Mouse (Mus musculus) frontal cortex, postnatal 36 days (tissue): ENCODE data around the gene Ddx10.
"Not testable (repeated sequence)": the region's sequence is repeated elsewhere in the genome, so short reads cannot be mapped to it uniquely, and the experiment has no call there.

Source experiments
- DNase-seq, 2 experiments: peaks; one replicate each; pipeline ENCODE4 v3.0.0; 2022; ENCODE audit warnings: low spot score in 2 of 2

Ddx10 gene

DNA sequence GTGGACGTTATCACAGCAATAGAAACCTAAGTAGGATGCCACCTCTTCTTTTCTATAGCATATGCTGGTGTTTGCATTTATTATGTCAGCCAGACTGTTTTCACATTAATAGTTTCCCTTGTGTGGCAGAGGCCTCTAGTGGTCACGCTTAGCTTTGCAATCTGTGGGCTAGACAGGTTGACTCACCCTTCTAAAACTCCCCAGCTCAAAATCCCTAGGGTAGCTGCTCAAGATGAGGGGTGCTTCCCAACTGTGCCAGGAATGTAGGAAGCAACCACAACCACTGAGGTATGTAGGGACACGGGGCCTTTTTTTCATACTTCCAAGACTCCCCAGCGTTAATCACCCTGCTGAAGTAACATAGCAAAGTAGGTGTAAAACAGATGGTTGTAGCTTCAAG, 103.6 kb downstream of the Ddx10 start:
- DNase-seq, result peak; percentile 36 to 55

DNA sequence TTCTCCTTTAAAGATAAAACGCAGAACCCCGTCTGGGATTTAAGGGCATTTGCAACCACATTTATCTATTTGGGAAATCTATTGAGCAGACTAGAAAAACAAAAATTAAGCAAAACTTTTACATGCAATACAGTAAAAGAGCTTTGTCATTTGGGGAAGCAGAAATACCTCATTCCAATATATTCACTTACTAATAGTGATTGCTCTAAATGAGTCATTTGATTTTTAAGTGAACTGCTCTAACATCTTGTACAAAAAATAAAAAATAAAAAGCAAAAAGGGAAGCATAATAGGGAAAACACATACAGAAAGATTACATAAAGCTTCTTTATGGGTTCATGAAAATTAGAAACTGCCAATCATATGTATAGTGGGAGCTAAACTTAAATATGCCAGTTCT, 104.3 kb downstream of the Ddx10 start:
- DNase-seq, result no peak

DNA sequence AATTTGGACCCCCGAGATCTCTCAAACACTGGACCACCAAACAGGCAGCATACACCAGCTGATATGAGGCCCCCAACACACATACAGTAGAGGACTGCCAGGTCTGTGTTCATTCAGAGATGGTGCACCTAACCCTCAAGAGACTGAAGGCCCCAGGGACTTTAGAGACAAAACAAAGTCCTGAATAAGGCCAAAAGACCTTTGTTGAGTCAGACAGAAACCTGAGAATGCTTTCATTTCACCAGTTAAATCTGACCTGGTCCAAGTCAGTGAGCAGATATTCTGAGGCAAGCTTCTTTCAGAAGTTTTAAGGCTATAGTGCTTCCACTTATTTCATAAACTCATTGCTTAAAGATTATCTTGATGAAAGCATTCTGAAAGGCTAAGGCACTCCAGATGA, 105.4 kb downstream of the Ddx10 start:
- DNase-seq, result not testable (repeated sequence)

DNA sequence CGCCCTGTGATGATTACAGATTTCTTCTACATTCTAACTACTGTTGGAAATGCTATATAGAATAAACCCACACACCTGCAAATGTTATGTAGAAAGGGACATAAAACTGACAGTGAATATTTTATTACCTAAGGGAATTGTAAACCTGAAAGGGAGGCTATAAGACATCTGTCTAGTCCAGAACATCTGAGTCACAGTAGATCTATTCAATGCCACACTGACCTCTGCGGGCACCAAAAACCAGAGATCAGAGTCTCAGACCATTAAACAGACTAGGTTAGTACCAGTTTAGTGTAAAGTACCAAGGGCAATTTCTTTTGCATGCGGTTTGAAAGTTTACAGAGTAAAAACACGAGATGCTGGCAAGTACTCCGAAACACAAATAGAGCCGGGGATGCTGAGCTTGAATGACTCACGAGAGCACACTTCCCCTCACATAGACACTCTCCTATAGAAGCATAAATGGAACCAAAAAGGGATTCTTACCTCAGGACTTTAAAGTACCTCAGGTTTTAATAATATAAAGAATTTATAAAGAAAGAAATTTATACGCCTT, 107.2 kb downstream of the Ddx10 start:
- DNase-seq, result no peak

DNA sequence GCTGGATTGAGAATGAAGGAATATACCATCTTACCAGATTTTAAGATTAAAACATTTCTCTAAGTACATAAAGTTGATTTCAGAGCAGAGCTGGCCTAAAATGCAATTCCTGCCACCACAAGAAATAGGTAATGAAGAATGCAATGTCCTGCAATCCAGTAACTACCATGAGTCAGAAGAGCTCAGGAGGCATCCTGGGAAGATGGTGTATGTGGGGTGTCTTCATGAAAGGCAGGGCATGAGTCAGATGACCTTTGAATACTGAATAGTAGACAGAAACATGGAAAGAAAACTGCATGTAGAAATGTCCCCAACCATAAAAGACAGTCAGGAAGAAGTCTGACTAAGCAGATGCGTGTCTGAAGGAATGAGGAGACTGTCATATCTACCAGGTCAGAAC, 115.0 kb downstream of the Ddx10 start:
- no peak for DNase-seq

DNA sequence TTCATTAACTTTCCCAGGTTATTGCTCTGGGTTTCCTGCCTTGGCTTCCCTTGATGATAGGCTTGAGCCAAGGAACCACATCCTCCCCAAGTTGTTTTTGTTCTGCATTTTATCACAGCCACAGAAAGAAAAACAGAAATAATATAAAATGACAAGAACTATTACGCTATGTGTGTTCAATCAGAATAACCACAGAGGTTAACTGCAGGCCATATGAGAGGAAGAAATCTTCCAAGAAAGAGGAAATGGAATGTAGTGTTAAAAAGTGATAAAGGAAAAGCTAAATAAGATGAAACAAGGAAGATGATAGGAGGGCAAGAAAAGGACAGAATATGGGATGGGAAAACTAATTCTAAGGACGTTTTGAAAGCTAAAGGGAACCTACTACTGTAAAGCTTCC, 117.4 kb downstream of the Ddx10 start:
- DNase-seq, result no peak

DNA sequence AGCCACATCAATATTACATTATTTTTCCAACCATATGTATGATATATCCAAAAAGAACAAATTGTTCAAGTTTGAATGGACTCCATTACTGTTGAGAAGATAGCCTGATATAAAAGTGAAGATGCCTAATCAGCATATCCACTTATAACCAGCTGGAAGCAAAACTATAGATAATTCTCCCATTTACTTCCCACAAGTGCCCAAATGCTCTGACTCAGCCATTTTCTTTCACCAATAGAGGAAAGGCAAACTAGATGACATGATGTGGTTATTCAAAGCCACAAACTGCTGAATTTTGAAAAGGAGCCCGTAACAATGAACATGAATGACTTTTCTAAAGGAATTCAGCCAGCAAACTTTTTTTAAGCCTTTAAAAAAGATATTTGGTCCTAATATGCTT, 146.8 kb downstream of the Ddx10 start:
- no peak for DNase-seq

DNA sequence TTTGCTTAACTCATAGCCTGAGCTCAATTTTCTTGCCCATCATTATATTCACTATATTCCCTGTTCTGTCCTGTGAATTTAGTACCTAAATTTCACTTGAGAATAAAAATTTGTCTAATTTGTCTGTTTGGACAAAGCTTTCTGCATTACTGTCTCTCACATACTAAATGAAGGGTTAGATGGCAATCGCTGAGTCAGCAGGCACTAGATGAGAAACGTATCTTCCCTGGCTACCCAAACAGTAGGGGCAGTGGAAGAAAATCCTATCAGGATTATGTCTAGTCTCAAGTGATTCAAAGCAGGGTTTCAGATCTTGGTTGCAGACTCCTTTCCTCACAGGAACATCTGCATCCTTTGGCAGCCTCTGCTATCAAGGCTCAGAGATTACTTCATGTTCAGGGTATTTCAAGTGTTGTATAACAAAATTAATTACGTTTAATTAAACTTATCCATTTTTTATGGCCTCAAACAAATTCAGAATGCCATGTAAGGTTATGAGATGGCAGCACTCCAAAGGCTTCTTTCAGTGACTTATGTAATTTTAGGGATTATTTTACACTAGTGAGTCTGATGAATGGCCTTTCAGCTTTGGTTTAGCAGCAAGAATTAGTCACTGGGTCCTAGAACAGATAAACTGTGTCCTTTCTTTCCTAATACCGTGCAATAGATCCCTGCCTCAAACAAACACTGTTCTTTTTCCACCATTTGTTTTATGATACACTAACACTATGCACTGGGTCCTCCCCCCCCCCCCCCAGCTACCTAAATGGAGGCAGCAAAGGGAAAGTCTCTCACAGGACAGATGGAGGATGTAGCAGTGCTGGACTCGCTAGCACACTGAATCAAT, 152.3 kb downstream of the Ddx10 start:
- DNase-seq, result no peak

DNA sequence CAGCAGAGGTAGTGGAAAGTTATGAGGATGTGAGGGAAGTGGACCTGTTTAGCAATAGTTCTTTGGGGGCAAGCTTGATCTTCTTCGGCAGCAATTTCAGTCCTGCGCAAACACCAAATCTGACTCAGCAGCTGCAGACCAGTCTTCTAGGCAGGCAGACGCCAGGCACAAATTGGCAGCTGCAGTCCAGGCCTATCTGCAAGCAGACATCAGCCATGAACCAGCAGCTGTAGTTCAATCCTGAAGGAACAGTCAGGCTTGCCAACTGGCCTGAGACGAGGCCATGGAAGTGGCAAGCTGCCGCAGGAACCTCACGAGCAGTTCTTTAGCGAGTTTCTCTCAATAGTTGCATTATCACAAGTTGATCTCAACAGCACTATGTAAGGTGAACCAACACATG, 153.3 kb downstream of the Ddx10 start:
- no peak for DNase-seq

DNA sequence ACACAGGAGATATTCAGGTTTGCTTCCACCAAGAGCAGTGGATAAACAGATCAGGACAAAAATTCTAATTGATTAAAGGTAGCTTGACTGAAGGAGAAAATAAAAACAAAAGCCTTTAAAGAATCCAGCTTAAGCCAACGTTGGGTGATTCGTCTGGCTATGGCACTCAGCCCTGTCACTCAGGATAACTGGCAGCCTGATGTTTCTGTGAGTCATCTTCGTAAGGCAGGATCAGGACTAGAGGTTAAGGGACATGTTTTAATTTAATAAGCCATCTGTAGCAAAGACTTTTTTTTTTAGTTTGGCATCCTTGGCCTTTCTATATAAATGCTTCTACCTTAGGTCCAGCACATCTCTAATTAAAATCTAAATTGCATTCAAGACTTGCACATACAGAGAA, 170.2 kb downstream of the Ddx10 start:
- DNase-seq, result no peak

DNA sequence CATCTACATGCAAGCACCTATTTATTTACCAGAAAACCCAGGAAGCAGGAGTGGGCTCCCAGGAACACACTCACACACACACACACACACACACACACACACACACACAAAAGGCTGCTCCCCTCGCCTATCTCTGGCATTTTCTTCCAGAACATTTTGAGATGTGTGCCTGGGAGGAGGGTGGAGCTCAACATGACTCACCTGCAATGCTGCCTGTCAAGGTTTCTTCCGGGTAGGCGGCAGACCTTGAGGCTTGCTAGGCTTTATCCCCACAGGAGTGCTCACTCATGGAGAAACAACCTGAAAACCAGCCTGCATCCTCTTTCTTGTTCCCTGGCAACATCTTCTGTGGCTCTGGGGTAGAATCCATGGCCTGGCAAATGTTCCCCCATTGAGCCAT, 171.9 kb downstream of the Ddx10 start:
- no peak for DNase-seq

DNA sequence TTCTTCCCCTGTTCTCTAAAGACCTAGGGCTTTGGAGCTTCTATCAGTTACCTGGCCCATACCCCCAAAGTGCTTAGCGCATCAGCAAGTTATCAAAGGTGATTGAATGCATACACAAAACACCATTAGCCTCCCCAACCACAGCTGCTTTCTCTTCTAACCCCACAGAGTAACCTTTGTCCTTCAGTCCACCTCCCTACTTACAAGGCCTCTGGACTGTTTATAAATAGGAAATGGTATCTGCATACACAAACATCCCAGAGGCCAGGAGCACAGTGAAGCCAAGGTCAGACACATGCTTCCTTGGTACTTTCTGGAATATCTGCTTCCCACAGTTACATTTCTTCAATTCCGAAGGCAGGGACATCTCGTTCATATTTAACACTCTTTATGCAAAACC, 173.4 kb downstream of the Ddx10 start:
- DNase-seq, result no peak

DNA sequence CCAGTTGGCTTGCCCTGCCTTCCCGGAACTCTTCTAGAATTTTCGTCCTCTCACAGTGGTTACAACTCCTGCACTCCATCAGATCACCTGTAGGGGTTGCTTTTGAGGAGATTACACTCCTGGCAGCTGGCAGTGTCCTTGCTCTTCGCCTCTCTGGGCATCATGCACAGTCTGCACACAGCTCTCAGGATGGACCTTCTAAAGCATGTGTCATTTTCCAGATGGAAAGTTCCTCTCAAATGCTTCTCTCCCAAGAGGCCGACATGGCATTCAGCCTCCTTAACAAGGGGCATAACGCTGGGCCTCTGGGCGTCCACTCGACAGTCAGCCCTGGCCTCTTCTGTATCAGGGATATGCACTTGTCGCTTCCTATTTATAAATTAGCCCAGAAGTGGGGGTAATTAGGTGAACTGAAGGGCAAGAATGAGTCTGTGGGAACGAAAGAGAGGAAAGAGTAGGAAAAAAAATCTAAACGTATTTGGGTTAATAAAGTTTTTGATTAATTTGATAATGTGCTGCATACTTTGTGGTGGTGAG, 174.2 kb downstream of the Ddx10 start:
- DNase-seq, result no peak

DNA sequence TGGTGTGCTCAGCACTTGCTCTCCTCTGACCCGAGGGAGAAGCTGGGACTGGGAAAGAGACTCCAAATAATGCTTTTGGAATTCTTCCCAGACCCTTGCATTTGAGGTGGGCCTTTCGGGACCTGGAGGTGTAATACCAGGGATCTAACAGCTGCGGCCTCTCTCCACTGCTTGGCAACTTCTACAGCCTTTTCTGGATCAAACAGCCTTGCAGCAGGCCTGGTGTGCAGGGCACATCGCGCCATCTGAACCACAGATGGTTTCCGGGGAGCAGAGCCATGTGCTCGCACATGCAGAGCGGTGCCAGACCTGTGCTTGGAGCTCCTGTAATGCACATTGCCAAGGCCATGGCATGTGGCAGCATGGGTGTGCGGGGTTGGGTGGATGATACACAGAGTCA, 175.8 kb downstream of the Ddx10 start:
- no peak for DNase-seq

DNA sequence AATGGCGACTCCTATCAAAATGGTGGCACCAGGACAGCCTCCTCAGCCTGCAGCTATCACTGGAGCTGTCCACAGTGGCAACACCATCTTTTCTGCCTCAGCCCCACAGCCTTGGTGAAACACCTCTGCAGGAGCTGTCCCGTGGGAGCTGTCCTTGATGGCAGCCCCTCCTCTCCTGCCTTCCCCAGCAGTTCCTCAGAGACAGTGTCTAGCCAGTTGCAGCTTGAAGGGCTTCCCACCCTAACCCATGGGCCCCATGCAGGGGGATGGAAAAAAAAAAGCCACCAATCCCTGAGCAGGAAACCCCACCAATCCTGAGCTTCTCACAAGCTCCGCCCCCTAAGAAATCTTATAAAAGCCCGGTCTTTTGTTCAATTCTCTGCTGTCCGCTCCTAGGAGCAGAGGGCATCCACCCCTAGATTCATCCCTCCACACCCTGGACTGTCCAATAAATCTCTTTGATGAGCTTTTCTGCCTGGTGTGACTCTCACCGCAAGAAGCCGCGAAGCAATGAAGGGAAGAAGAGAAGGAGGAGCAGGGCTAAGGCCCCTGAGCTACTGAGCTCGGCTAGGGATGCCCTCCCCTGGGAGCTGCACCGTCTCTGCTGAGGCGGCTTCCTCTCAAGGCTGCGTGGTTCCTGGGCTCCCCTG, 176.9 kb downstream of the Ddx10 start:
- no peak for DNase-seq

DNA sequence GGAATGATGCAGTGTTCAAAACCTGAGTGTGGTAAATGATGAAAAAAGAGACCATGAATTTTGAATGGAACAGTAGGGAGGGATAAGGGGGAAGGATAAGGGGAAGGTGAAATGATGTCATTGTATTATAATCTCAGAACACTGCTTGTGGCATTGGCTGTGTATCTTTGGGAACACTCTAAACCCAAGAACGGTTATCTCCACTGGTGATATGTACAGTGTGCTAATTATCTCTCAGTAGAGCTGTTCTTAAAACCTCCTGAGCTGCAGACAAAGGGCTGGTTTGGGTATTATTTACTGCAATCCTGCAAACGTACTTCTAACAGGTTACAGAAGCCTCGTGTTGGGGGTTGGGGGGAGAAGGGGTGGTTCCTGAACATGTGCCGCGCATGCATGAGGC, 179.7 kb downstream of the Ddx10 start:
- DNase-seq, result no peak

DNA sequence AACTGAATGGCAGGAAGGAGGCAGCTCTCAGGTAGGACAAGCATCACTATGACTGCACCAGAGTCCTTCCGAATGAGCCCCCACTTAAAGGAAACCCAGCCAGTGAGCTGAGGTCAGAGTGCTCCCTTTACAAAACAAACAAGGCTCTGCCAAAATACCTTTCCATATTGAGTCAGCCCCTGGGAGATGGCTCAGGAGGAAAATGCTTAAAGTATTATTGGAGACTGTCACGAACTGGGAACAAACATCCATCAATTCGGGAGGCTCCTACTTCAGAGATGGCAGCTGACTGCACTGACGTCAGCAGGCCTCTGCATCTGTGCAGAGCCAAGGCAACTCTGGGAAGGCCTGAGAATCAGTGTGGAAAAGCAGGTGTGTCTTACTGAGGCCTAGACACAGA, 181.4 kb downstream of the Ddx10 start:
- no peak for DNase-seq

DNA sequence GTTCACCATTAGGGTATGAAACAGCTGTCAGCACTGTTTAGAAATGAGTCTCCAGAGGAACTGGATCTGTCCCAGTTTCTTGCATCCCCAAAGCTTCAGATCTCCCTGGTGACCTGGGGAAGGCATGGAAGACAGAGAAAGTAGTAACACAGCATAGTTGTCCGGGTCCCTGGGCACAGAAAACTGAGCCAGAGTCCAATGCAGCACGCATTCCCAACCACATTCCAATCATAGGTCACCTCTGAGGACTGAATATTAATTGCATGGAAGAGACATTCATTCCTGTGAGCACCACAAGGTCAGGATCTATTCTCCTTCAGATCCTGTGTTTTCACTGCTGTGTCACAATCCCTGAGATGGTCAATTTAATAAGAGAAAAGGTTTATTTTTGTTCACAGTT, 182.8 kb downstream of the Ddx10 start:
- no peak for DNase-seq

DNA sequence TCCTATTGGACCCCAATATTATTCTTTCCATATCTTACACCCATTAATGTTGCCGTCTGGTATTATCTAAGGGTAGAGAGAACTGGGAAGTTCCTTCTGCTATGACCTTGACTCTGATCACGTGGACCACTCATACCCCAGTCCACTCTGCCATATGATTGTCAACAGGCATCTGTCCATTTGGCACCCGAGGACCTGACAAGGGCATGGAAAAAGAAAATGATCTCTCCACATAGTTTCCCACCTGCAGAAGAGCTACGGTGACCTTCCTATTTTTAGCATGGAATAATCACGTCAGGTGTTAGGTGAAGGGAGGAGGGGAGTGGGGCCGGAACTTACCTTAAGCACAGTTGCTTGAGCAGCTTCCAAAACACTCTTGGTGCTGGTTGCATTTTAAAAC, 183.3 kb downstream of the Ddx10 start:
- DNase-seq, result no peak

DNA sequence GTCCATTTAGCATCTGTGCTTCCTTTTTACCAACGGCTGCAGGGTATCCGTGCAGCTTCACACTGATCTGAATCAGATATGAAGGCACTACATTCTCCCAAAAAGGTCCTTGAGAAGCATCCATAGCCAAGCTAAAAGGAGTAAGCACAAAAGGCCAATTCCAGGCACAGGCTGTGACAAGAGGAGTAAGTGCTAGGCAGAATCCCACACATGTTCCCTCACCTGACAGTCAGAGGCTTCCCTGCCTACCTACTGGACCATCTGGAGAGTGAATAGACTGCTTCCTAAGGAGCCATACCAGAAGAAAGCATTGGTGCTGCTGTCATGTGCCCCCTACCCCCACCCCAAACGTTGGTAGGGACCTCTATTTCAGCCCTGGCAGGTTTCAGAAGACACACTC, 192.5 kb downstream of the Ddx10 start:
- DNase-seq, result no peak
